Comparison of ENCODE assay signal across 9 mouse cellular contexts in the genomic region with DNA sequence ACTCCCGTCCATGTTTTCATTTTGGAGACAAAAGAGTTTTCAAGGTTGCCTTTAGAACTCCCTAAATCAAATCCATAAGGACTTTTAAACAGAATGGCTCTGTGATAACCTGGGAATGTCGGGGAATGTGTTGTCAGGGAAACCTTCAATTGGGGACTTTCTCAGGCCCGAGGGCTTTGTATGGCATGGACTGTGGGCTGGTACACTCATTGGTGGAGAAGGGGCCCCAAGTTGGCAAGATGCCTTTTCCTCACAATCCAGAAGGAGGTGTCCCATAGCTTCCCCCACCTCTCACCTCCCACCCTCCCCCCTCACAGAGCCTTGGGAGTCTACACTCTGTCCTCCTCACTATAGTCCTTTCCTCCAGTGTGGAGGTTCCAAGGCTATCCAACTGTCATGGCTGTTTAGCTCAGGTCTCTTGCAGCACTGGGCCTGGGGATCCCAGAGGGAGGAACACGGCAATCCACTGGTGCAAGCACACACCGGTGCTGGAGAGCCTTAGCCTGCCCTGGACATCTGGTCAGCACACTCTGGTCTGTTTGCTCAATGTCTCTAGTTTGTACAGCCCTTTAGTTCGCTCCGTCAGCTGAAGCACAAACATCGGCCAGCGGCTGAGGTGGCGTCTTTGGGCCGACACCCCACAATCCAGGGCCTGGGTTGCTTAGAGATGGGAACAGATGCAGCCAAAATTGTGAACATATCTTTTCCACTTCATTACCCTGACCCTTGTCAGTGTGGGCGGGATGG. TPM values are rescaled to one million over a fixed set of nuclear protein-coding genes. Genes with fewer than 3 reads are reported as not detected.
DNase-seq lines count a peak whose midpoint lies in the region; ATAC-seq and TF ChIP-seq lines count a peak whose summit lies in the region.
"Had no signal": no experiment of that assay in that cellular context is flagged by ENCODE, and none has a peak within 500 bp of the region (broad histone marks: within the 10 kb centered on the region; RNA-seq: fewer than 3 reads in every experiment).

No protein-coding gene starts in this region.

- no peaks in the 10 kb centered on the region for H3K36me3 ChIP-seq in kidney, embryonic 15.5 days
- H3K36me3 ChIP-seq in kidney, embryonic 16.5 days (ENCODE audit: insufficient read depth, low read length) = no peaks in the 10 kb centered on the region
- H3K36me3 ChIP-seq in intestine, postnatal 0 days (ENCODE audit: control insufficient read depth, insufficient read depth) = peaks cover 17% of the 10 kb centered on the region
- H3K36me3 ChIP-seq in neural tube, embryonic 15.5 days = peaks cover 28% of the 10 kb centered on the region

- 67% methylated on average over 12 of the region's 12 CpGs for WGBS in kidney, embryonic 15.5 days
- whole genome bisulfite sequencing in kidney, embryonic 16.5 days = 61% methylated on average over 12 of the region's 12 CpGs
- 65% methylated on average over 12 of the region's 12 CpGs for WGBS in intestine, postnatal 0 days
- 43% methylated on average over 12 of the region's 12 CpGs for WGBS in neural tube, embryonic 15.5 days

- no peak for ATAC-seq in kidney, embryonic 15.5 days (replicated peaks; ENCODE audit: low FRiP score)
- no peak for ATAC-seq in kidney, embryonic 16.5 days (ENCODE audit: low FRiP score, low TSS enrichment)
- ATAC-seq in intestine, postnatal 0 days = no peak
- no peak for ATAC-seq in neural tube, embryonic 15.5 days (ENCODE audit: low FRiP score)

- H3K4me3 ChIP-seq in kidney, embryonic 15.5 days (replicated peaks) = no peak overlapping the region
- no peak overlapping the region for H3K4me3 ChIP-seq in kidney, embryonic 16.5 days (ENCODE audit: low read length)
- H3K4me3 ChIP-seq in intestine, postnatal 0 days (ENCODE audit: low read depth, low read length) = no peak overlapping the region
- no peak overlapping the region for H3K4me3 ChIP-seq in neural tube, embryonic 15.5 days (replicated peaks)

- intact Hi-C loops in left cerebral cortex, postnatal 4 days (cut with DNase I) = no loop called here

- H3K27me3 ChIP-seq in kidney, embryonic 15.5 days = no peaks in the 10 kb centered on the region
- no peaks in the 10 kb centered on the region for H3K27me3 ChIP-seq in kidney, embryonic 16.5 days (ENCODE audit: insufficient read depth, low read length)
- H3K27me3 ChIP-seq in intestine, postnatal 0 days (replicated peaks; ENCODE audit: control insufficient read depth, insufficient read depth, low read length) = no peaks in the 10 kb centered on the region
- no peaks in the 10 kb centered on the region for H3K27me3 ChIP-seq in neural tube, embryonic 15.5 days (replicated peaks)
- H3K27me3 ChIP-seq: Patski had no signal

- H3K4me1 ChIP-seq in kidney, embryonic 15.5 days = peaks cover 39% of the 10 kb centered on the region
- H3K4me1 ChIP-seq in kidney, embryonic 16.5 days (ENCODE audit: insufficient read depth, low read length) = peaks cover 22% of the 10 kb centered on the region
- H3K4me1 ChIP-seq in intestine, postnatal 0 days (replicated peaks; ENCODE audit: control insufficient read depth, insufficient read depth, low read length) = peaks cover 10% of the 10 kb centered on the region; the same call in 1 of the 2 replicates
- H3K4me1 ChIP-seq in neural tube, embryonic 15.5 days = peaks cover 35% of the 10 kb centered on the region

- no peak overlapping the region for H3K9ac ChIP-seq in kidney, embryonic 15.5 days
- no peak overlapping the region for H3K9ac ChIP-seq in kidney, embryonic 16.5 days (replicated peaks; ENCODE audit: low read length)
- no peak overlapping the region for H3K9ac ChIP-seq in intestine, postnatal 0 days (ENCODE audit: low read depth, low read length)
- H3K9ac ChIP-seq in neural tube, embryonic 15.5 days (replicated peaks) = no peak overlapping the region

- DNase-seq in gastrocnemius, adult 8-10 months (ENCODE audit: low spot score in 2 of 2) = peak; percentile 39 to 49
- DNase-seq in left cerebral cortex, postnatal 4 days = no peak
- DNase-seq in left cerebral cortex, adult 11 months (ENCODE audit: low spot score) = no peak
- no peak for DNase-seq in urinary bladder, postnatal 10 days (ENCODE audit: low spot score)

- H3K4me2 ChIP-seq in kidney, embryonic 15.5 days = no peak overlapping the region
- H3K4me2 ChIP-seq in kidney, embryonic 16.5 days (replicated peaks; ENCODE audit: low read depth, low read length) = no peak overlapping the region
- no peak overlapping the region for H3K4me2 ChIP-seq in intestine, postnatal 0 days (replicated peaks; ENCODE audit: low read depth)
- H3K4me2 ChIP-seq in neural tube, embryonic 15.5 days = no peak overlapping the region

- H3K9me3 ChIP-seq in kidney, embryonic 15.5 days (replicated peaks) = no peaks in the 10 kb centered on the region
- no peaks in the 10 kb centered on the region for H3K9me3 ChIP-seq in kidney, embryonic 16.5 days (ENCODE audit: low read length)
- no peaks in the 10 kb centered on the region for H3K9me3 ChIP-seq in intestine, postnatal 0 days (ENCODE audit: control insufficient read depth)
- H3K9me3 ChIP-seq in neural tube, embryonic 15.5 days (replicated peaks) = no peaks in the 10 kb centered on the region

- TF ChIP-seq CTCF in intestine, postnatal 0 days (IDR thresholded peaks at IDR 0.05; ENCODE audit: low read depth) = no peak

- peak overlapping the region; percentile 48; the same call in 1 of the 2 replicates for H3K27ac ChIP-seq in kidney, embryonic 15.5 days
- no peak overlapping the region for H3K27ac ChIP-seq in kidney, embryonic 16.5 days (ENCODE audit: low read length)
- peak overlapping the region; percentile 64 for H3K27ac ChIP-seq in intestine, postnatal 0 days (ENCODE audit: low read depth, low read length)
- peak overlapping the region; percentile 34; the same call in 1 of the 2 replicates for H3K27ac ChIP-seq in neural tube, embryonic 15.5 days (replicated peaks)

RNA-seq across cellular contexts. Expression of a gene that starts 18.9 kb away (rescaled TPM):
- polyA plus RNA-seq in kidney, embryonic 15.5 days (2015; fragmentation: Nextera tagmentation; extraction: Ambion mirVana) = 7.5 and 8.0 TPM in 2 replicates
- polyA plus RNA-seq in kidney, embryonic 16.5 days (2015; fragmentation: Nextera tagmentation; extraction: Ambion mirVana) = 9.4 and 9.7 TPM in 2 replicates
- 10 to 100 TPM; 22.0 to 28.2 (median 24.4) TPM for total RNA-seq in gastrocnemius, adult 8-10 months (2022)
- 46.4 and 59.5 TPM in 2 replicates for polyA plus RNA-seq in intestine, postnatal 0 days (2015; fragmentation: Nextera tagmentation; extraction: Ambion mirVana)
- polyA plus RNA-seq in neural tube, embryonic 15.5 days (2015; fragmentation: Nextera tagmentation; extraction: Ambion mirVana) = 15.7 and 15.8 TPM in 2 replicates
- total RNA-seq in left cerebral cortex, postnatal 4 days (2021) = 10 to 100 TPM; 43.5 to 51.1 TPM

RNA-seq across cellular contexts. Expression of a gene that starts 37.0 kb away (rescaled TPM):
- polyA plus RNA-seq in kidney, embryonic 15.5 days (2015; fragmentation: Nextera tagmentation; extraction: Ambion mirVana) = 15.0 and 15.4 TPM in 2 replicates
- 19.2 and 19.5 TPM in 2 replicates for polyA plus RNA-seq in kidney, embryonic 16.5 days (2015; fragmentation: Nextera tagmentation; extraction: Ambion mirVana)
- total RNA-seq in gastrocnemius, adult 8-10 months (2022) = 1 to 10 TPM; 1.6 to 2.8 (median 2.1) TPM
- 2.8 and 3.2 TPM in 2 replicates for polyA plus RNA-seq in intestine, postnatal 0 days (2015; fragmentation: Nextera tagmentation; extraction: Ambion mirVana)
- 3.9 and 4.7 TPM in 2 replicates for polyA plus RNA-seq in neural tube, embryonic 15.5 days (2015; fragmentation: Nextera tagmentation; extraction: Ambion mirVana)
- 1 to 10 TPM; 3.0 to 3.5 TPM for total RNA-seq in left cerebral cortex, postnatal 4 days (2021)

RNA-seq across cellular contexts. Expression of a gene that starts 37.5 kb away (rescaled TPM):
- 77.6 and 83.5 TPM in 2 replicates for polyA plus RNA-seq in kidney, embryonic 15.5 days (2015; fragmentation: Nextera tagmentation; extraction: Ambion mirVana)
- 70.4 and 72.1 TPM in 2 replicates for polyA plus RNA-seq in kidney, embryonic 16.5 days (2015; fragmentation: Nextera tagmentation; extraction: Ambion mirVana)
- 100 to 1,000 TPM; 153 to 214 (median 207) TPM for total RNA-seq in gastrocnemius, adult 8-10 months (2022)
- polyA plus RNA-seq in intestine, postnatal 0 days (2015; fragmentation: Nextera tagmentation; extraction: Ambion mirVana) = 160 and 161 TPM in 2 replicates
- 113 and 117 TPM in 2 replicates for polyA plus RNA-seq in neural tube, embryonic 15.5 days (2015; fragmentation: Nextera tagmentation; extraction: Ambion mirVana)
- total RNA-seq in left cerebral cortex, postnatal 4 days (2021) = 100 to 1,000 TPM; 249 to 259 TPM

RNA-seq across cellular contexts. Expression of a gene that starts 40.5 kb away (rescaled TPM):
- polyA plus RNA-seq in kidney, embryonic 15.5 days (2015; fragmentation: Nextera tagmentation; extraction: Ambion mirVana) = 1.3 TPM in 2 replicates
- polyA plus RNA-seq in kidney, embryonic 16.5 days (2015; fragmentation: Nextera tagmentation; extraction: Ambion mirVana) = 1.7 and 2.0 TPM in 2 replicates
- total RNA-seq in gastrocnemius, adult 8-10 months (2022) = 10 to 100 TPM; 28.7 to 34.0 (median 30.9) TPM
- polyA plus RNA-seq in intestine, postnatal 0 days (2015; fragmentation: Nextera tagmentation; extraction: Ambion mirVana) = 6.8 and 6.9 TPM in 2 replicates
- 2.8 and 3.1 TPM in 2 replicates for polyA plus RNA-seq in neural tube, embryonic 15.5 days (2015; fragmentation: Nextera tagmentation; extraction: Ambion mirVana)
- 1 to 10 TPM; 1.8 to 1.9 TPM for total RNA-seq in left cerebral cortex, postnatal 4 days (2021)

Comparison
In these comparisons a context has a peak if more than half of its experiments do, and no peak if none do; other contexts are left out.
1. DNase-seq: peak in gastrocnemius, adult 8-10 months (2 of 2); none in left cerebral cortex, postnatal 4 days (single experiment), left cerebral cortex, adult 11 months (single experiment) and urinary bladder, postnatal 10 days (single experiment).